Mouse (Mus musculus) bone marrow, adult 2 months (tissue): Measurements from ENCODE around the gene Sox8.

Experiments used
- CTCF ChIP-seq: fragments of 200-500 bp; IDR thresholded peaks from 2 replicates; pipeline ENCODE4 v1.5.1; 2011; ENCODE audit warnings: low read length, control low read depth; ENCODE audit not compliant: control insufficient read depth, insufficient read depth
- POLR2A ChIP-seq: fragments of 200-500 bp; IDR thresholded peaks from 2 replicates; pipeline ENCODE4 v1.6.1; 2011; ENCODE audit warnings: low read depth, mild to moderate bottlenecking, control low read depth, low read length, borderline replicate concordance; ENCODE audit not compliant: control insufficient read depth

DNA sequence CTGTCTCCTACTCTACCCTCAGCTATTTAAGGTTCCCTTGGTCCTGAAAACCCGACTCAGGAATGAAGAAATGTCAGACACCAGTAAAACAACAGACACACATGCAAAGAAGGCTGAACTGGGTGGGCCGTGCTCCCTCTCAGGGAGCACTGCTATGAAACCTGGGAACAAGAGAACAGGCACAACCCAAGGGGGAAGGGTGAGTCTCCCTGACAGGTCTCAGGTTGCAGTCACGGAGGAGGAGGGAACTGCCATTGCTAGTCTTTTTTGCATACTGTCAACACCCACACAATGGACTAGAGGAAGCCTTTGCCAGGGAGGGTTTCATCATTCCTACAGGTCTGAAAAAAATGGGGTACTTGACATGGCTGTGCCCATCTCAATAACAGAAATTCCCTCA lies 23.5 kb downstream of the Sox8 start:
- TF ChIP-seq POLR2A = no peak
- TF ChIP-seq CTCF = no peak
